Mouse (Mus musculus) thymus, adult 2 months (tissue): Measurements from ENCODE around the gene Mbd4.

Source experiments
- CTCF ChIP-seq: fragments of 200-500 bp; IDR thresholded peaks from 2 replicates; pipeline ENCODE4 v1.5.1; 2012; ENCODE audit warnings: mild to moderate bottlenecking, control low read depth, low read length, moderate library complexity, borderline replicate concordance; ENCODE audit not compliant: control insufficient read depth, poor library complexity, insufficient read depth; ENCODE audit errors: extremely low read depth
- POLR2A ChIP-seq: fragments of 200-500 bp; IDR thresholded peaks from 2 replicates; pipeline ENCODE4 v1.6.1; 2012; ENCODE audit warnings: mild to moderate bottlenecking, low read length, control low read depth, moderate library complexity; ENCODE audit not compliant: control insufficient read depth, poor library complexity, insufficient read depth; ENCODE audit errors: extremely low read depth

DNA sequence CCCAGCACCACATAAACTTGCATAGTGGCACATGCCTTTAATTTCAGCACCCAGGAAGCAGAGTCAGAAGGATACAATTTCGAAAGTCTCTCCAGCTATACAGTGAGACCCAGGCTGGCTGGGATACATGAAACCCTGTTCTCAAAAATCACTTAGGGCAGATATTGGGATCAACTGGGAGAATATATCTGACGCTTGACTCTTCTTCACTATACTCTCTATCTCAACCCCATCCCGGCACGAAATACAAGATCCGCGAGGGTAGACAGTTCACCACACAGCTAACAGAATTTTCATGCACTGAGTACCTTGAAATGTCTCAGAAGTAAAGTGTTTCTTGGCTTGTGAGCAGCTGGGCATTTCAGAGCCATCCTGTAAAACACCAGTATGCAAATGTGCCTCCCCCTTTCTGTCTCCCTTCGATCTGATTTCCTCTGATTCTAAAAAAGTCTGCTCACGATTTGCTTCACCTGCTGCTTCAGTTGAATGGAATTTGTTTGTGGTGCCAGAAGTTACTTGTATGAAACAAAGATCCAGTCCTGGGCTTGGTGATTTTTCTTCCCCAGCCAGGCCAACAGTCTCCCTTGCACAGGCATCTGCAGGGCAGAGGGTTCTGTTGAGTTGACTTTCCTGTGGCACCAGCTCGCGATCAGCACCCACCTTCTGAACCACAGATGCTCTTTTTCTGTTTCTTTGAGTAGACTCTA lies 4.4 kb downstream of the Mbd4 start:
- TF ChIP-seq CTCF (no peak), POLR2A (no peak)
